Mouse (Mus musculus): ENCODE measurements around the gene Trim9. TPM values are rescaled to one million over a fixed set of nuclear protein-coding genes. Genes with fewer than 3 reads are reported as not detected.

Trim9 gene
- 100 to 1,000 TPM; 344 to 385 TPM for total RNA-seq (2021)
- long read RNA-seq, experiment 1, full-length matches to known transcripts: 47 of 246 reads
- long read RNA-seq, experiment 1, partial matches to known transcripts: 92 of 246 reads
- long read RNA-seq, experiment 1, other reads (novel, unspliced or antisense): 107 of 246 reads
- long read RNA-seq, experiment 2, full-length matches to known transcripts: 24 of 124 reads
- long read RNA-seq, experiment 2, partial matches to known transcripts: 35 of 124 reads
- long read RNA-seq, experiment 2, other reads (novel, unspliced or antisense): 65 of 124 reads

DNA sequence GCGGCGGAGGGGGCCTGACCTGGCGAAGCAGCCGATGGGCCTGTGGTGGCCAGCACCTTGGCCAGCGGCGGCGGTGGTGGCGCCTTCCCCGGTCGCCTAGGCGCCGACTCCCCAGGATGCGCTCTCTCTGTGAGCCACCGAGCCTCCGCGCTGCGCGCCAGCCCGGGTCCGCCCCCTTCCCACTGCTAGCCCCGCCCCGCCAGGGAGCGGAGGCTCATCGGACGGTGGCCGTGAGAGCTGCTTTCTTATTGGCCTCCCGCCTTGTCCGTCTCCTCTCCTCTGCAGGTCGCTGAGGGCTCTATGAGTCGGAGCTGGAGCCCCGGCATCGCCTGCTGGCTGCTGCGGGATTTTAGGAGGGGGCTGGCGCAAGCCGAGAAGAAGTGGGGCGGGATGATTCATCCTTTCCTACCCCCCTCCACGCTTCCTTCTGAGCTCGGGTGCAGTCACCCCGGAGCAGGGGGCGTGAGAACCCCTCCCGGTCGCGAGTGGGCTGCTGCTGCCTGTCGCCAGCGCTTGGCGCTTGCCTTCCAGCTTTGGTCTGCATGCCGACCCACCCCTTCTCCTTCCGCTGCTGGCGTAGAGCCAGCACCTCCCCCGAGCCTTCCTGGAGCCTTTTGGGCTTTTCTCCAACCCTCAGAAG lies at the start of gene Trim9:
Gene Trim9, minus strand, starts transcription at position 413 of the 640 bp plus-strand sequence.
- peak; percentile 98 for DNase-seq (ENCODE audit: low spot score in 2 of 2)

DNA sequence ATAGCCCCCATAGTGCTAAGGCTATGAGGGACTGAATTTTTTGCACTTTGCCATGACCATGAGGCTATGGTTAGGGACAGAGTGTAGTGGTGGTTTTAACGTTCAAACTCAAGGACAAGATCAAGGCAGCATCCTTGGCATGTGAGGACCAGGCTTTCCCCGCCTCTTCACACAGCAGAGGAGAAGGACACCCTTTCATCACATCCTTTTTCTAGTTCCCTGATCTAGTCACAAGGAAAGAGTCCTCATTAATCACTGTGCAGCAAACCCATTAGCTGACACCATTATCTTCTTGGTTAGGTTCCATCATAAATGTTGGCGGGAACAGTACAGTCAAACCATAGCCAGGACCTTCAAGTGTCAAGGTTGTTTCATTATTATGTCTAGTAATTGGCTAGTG lies 47.6 kb upstream of the Trim9 start:
- DNase-seq (ENCODE audit: low spot score in 2 of 2): no peak

DNA sequence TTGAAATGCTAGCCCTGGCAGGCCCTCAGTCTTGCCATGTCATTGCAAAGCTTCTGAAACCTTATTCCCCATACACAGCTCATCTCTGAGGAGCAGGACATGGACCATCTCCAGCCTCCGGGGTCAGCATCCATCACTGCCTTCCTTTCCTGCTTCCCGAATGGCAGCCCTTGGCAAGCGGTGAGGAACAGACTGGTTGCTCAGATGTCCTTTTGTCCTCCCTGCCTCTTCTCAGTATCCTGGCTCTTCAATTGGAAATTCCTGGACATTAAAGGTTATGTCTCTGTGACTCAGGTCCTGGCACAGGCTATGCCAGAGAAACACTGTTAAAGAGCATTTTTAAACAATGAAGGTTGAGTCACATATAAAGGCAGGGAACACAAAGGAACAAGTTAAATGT lies 43.8 kb upstream of the Trim9 start:
- no peak for DNase-seq (ENCODE audit: low spot score in 2 of 2)

DNA sequence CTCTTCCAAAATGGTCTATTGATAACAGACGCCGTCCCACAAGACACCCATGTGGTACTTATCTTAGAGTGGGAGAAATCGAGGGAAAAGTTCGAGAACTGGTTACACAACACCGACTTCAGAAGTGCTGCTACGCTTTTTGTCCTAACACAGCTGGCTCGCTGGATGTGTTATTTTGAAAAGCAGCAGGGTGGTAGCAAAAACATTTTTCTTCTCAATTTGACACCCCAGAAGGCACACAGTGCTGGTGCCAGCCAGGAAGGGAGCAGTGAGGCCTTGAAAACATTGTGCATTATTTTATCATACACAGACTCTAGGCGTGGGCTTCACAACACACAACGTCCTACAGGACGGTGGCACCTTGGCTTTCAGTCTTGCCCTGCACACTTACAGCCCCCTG lies 27.6 kb upstream of the Trim9 start:
- peak in 1 of 2 experiments; percentile 18 for DNase-seq (ENCODE audit: low spot score in 2 of 2)

DNA sequence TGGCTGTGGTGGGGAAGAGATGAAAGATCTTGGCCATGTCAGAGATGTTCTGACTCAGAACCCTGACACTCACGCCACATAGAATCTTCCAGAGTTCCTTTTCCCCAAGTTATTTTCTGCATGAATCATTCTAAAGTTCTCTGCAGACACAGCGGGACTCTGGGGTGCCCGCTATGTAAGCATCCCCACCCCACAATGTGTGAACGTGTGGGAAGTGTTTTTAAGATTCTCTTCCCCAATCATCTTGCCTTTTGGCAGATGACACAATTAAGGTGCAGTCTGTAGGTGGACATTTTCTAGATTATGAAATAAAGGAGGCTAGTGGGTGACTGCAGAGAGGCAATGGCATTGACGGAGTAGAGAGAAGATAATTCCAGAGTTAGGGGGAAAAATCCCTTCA lies 25.5 kb upstream of the Trim9 start:
- DNase-seq (ENCODE audit: low spot score in 2 of 2): peak; percentile 50 to 60

DNA sequence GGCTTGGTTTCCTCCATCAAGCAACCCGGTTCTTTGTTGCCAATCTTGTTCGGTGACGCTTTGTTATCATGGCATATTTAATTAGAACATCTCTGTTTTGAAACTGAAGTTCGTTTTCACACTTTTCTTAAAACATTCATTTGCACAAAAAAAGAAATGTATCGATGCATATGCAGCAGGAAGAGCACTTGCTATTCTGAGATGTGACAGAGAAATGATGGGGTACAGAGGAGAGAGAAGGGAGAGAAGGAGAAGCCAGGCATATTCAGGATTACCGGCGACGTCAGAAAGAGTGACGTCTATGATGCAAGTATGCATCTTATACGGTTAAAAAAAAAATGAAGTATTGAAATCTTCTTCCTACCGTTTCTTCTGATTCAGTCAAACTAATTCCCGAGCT lies 21.9 kb upstream of the Trim9 start:
- no peak for DNase-seq (ENCODE audit: low spot score in 2 of 2)

DNA sequence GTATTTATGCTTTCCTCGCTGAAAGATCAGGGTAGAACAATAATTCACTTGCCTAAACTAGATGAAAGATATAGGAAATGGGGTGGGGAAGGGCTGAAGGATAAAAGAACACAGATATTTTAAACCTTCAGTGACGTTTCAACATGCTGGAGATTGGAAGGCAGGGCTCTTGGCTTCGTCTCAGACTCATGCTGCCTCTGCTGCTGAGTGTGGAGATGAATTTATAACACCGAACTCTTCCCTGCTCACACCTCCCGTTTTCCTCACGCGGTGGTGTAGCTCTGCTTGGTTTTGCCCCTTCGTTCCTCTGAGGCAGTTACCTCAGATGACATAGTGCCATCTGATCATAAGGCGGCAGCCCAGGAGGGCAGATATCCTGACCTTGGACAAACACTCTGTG lies 21.4 kb upstream of the Trim9 start:
- peak; percentile 48 to 63 for DNase-seq (ENCODE audit: low spot score in 2 of 2)

GRCm38 (mm10) chr12:70367326-70368248 lies 20.2 kb upstream of the Trim9 start:
- DNase-seq (ENCODE audit: low spot score in 2 of 2): peak; percentile 65 to 88

DNA sequence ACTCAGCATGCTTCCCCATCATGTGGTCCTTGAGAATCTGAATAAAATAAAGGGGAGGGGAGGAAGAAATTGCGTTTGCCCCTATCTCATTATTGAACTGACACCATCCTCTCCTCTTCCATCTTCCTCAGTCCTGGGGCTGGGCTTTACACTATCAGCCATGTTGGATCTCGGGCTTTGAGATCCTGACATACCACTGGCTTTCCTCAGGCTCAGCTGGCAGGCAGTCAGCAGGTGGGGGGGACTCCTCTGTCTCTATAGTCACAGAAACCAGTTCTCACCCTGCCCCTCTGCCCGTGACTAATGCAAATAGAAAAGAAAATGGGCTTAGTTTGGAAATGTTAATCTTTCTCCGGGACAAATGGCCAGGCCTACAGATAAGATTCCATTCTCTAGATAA lies 15.6 kb upstream of the Trim9 start:
- no peak for DNase-seq (ENCODE audit: low spot score in 2 of 2)

GRCm38 (mm10) chr12:70360276-70360675 lies 12.9 kb upstream of the Trim9 start:
- DNase-seq (ENCODE audit: low spot score in 2 of 2): no peak

GRCm38 (mm10) chr12:70359443-70359842 lies 12.0 kb upstream of the Trim9 start:
- peak in 1 of 2 experiments; percentile 43 for DNase-seq (ENCODE audit: low spot score in 2 of 2)

GRCm38 (mm10) chr12:70354926-70355325 lies 7.5 kb upstream of the Trim9 start:
- no peak for DNase-seq (ENCODE audit: low spot score in 2 of 2)

DNA sequence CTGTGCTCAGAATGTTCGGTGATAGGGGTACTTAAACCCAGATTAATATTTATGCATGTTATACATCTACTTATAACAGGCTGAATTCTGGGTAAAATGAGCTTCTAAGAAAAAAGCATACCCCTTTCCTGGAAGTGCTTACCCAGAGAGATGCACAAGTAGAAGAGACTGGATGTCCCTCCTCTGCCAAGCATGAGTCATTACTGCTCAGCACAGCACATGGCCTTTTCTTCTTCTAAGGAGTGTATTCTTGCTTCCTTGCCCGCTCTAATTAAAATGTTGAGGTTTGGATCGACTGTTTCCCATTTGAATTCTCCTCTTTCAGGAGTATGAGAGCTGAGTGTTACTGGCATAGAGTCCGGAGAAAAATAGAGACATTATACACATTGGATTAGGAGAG lies 3.1 kb upstream of the Trim9 start:
- peak in 1 of 2 experiments; percentile 47 for DNase-seq (ENCODE audit: low spot score in 2 of 2)

DNA sequence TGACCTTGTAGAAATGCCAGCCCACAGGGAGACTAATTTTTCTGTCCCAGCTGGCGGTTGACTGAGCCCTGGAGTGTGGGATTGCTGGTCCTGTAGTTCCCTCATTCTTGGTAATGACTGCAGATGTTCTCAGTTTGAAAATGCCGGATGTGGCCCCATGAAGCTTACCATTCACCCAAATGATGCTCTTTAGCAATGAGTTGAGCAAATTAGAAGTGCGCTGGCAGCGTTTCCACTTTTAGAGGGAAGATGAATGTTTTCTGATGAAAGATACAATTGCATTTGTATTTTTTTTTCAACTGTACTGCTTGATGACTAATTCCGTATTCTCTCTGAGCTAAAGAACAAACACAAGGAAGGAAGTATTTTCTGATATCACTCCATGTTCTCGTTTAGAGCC lies 2.4 kb upstream of the Trim9 start:
- DNase-seq (ENCODE audit: low spot score in 2 of 2): no peak

DNA sequence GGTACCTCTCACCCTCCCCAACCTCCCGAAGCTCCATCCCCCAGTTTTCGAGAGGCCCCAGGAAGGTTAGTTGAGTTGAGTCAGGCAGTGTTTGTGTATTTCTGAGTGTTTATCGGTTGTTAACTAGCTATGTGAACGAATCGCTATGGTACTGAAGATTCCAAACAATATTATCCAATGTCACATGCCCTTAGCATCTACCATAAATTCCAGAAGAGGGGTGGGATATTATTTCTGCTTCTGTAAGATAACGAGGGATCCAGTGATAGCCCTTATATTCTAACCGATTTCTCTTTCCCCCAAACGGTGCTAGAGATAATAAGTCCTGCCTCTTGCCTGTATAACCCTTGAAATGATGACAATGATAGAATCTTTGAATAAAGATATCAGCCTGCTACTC lies 612 bp upstream of the Trim9 start:
- no peak for DNase-seq (ENCODE audit: low spot score in 2 of 2)

- DNase-seq (ENCODE audit: low spot score in 2 of 2): peak; percentile 65 to 75
Measured at GRCm38 (mm10) chr12:70346139-70347026, 1.0 kb downstream of the Trim9 start.

- peak; percentile 62 to 76 for DNase-seq (ENCODE audit: low spot score in 2 of 2)
Measured at GRCm38 (mm10) chr12:70345531-70346138, 1.8 kb downstream of the Trim9 start.

GRCm38 (mm10) chr12:70335176-70335575 lies 12.2 kb downstream of the Trim9 start:
- no peak for DNase-seq (ENCODE audit: low spot score in 2 of 2)

- DNase-seq (ENCODE audit: low spot score in 2 of 2): no peak
Measured at GRCm38 (mm10) chr12:70333253-70333805, 14.1 kb downstream of the Trim9 start.

- no peak for DNase-seq (ENCODE audit: low spot score in 2 of 2)
Measured at GRCm38 (mm10) chr12:70329059-70329458, 18.4 kb downstream of the Trim9 start.

Data from left cerebral cortex, adult 18-20 months (tissue).